Mouse (Mus musculus) limb, embryonic 13.5 days (tissue): ENCODE data around the gene 1600014C10Rik. TPM values are rescaled to one million over a fixed set of nuclear protein-coding genes. Genes with fewer than 3 reads are reported as not detected.
A peak's percentile ranks its signal among the peaks of the same experiment; 100 is the strongest.

Experiments used
- ATAC-seq: fragments of 200-750 bp; cut with Nextera tagmentation; 2 replicates; pipeline ENCODE4 v1.8.0; 2017; ENCODE audit warnings: low read depth, moderate number of reproducible peaks, moderate TSS enrichment; ENCODE audit not compliant: low FRiP score
- H3K27ac ChIP-seq: fragments of 300-500 bp; sonication (generic); 2 replicates; pipeline ENCODE4 v1.5.1; 2015; ENCODE audit warnings: inconsistent platforms, mild to moderate bottlenecking, moderate library complexity
- H3K27me3 ChIP-seq: fragments of 300-500 bp; sonication (generic); 2 replicates; pipeline ENCODE4 v1.6.1; 2015; ENCODE audit warnings: mild to moderate bottlenecking, inconsistent platforms
- H3K36me3 ChIP-seq: fragments of 300-500 bp; sonication (generic); 2 replicates; pipeline ENCODE4 v1.6.1; 2015; ENCODE audit warnings: inconsistent platforms, mild to moderate bottlenecking, moderate library complexity
- H3K4me1 ChIP-seq: fragments of 300-500 bp; sonication (generic); 2 replicates; pipeline ENCODE4 v1.6.1; 2015; ENCODE audit warnings: inconsistent platforms
- H3K4me2 ChIP-seq: fragments of 300-500 bp; sonication (generic); replicated peaks from 2 replicates; pipeline ENCODE4 v1.6.1; 2015; ENCODE audit warnings: inconsistent platforms, mild to moderate bottlenecking, moderate library complexity
- H3K4me3 ChIP-seq: fragments of 300-500 bp; sonication (generic); 2 replicates; pipeline ENCODE4 v1.5.1; 2015; ENCODE audit warnings: moderate library complexity, mild to moderate bottlenecking, inconsistent platforms
- H3K9ac ChIP-seq: fragments of 300-500 bp; sonication (generic); 2 replicates; pipeline ENCODE4 v1.6.1; 2015; ENCODE audit warnings: mild to moderate bottlenecking, inconsistent platforms
- H3K9me3 ChIP-seq: fragments of 300-500 bp; sonication (generic); 2 replicates; pipeline ENCODE4 v1.6.1; 2016; ENCODE audit warnings: inconsistent platforms
- WGBS: fragments of 180-500 bp; shearing (Covaris S2); methylation state at CpG from one replicate; pipeline ENCODE4 v1.1.7; 2015; 5-methylcytosine and 5-hydroxymethylcytosine counted together
- polyA plus RNA-seq: library from polyadenylated mRNA; unstranded; fragments of >200 nt; fragmentation: Nextera tagmentation; extraction: Ambion mirVana; gene quantifications from 2 replicates; pipeline ENCODE4 v1.2.1, GENCODE M21; 2015

Gene 1600014C10Rik
- polyA plus RNA-seq, 1 experiment from 2014 or later: 18.3 TPM

- H3K27me3 ChIP-seq: no peaks in the 10 kb centered on the region
- H3K36me3 ChIP-seq: peaks cover 24% of the 10 kb centered on the region
- 97% methylated on average over 7 of the region's 7 CpGs for WGBS
- no peak overlapping the region for H3K4me3 ChIP-seq
- H3K9ac ChIP-seq: no peak overlapping the region
- peaks cover 7% of the 10 kb centered on the region for H3K4me1 ChIP-seq
- H3K9me3 ChIP-seq: no peaks in the 10 kb centered on the region
- H3K4me2 ChIP-seq: no peak overlapping the region
- no peak for ATAC-seq
- H3K27ac ChIP-seq: no peak overlapping the region
Measured at GRCm38 (mm10) chr7:38220866-38221265, 37.8 kb downstream of the 1600014C10Rik start.

- H3K36me3 ChIP-seq: peaks cover 17% of the 10 kb centered on the region
- no peak overlapping the region for H3K4me2 ChIP-seq
- H3K27me3 ChIP-seq: peaks cover 13% of the 10 kb centered on the region
- no peak for ATAC-seq
- no peak overlapping the region for H3K4me3 ChIP-seq
- H3K4me1 ChIP-seq: peaks cover 20% of the 10 kb centered on the region
- H3K9me3 ChIP-seq: no peaks in the 10 kb centered on the region
- WGBS: 80% methylated on average over 13 of the region's 13 CpGs
- no peak overlapping the region for H3K27ac ChIP-seq
- H3K9ac ChIP-seq: 0 out of 2 replicates have a peak overlapping the region, but pooled peaks have one; percentile 13
Measured at GRCm38 (mm10) chr7:38224577-38225369, 41.8 kb downstream of the 1600014C10Rik start.

GRCm38 (mm10) chr7:38226226-38226625 lies 43.2 kb downstream of the 1600014C10Rik start:
- no peaks in the 10 kb centered on the region for H3K9me3 ChIP-seq
- H3K36me3 ChIP-seq: peaks cover 4% of the 10 kb centered on the region; the same call in 1 of the 2 replicates
- no peak overlapping the region for H3K4me3 ChIP-seq
- no peak overlapping the region for H3K27ac ChIP-seq
- ATAC-seq: no peak
- H3K27me3 ChIP-seq: peaks cover 23% of the 10 kb centered on the region
- WGBS: 77% methylated on average over 2 of the region's 2 CpGs
- peak overlapping the region; percentile 80 for H3K4me2 ChIP-seq
- peaks cover 20% of the 10 kb centered on the region for H3K4me1 ChIP-seq
- no peak overlapping the region for H3K9ac ChIP-seq

- Histone ChIP-seq H3K4me2 (peak overlapping the region; percentile 80), H3K9me3 (no peaks in the 10 kb centered on the region), H3K4me1 (peaks cover 20% of the 10 kb centered on the region), H3K27ac (peak overlapping the region; percentile 70), H3K36me3 (no peaks in the 10 kb centered on the region), H3K4me3 (peak overlapping the region; percentile 63), H3K9ac (peak overlapping the region; percentile 67), H3K27me3 (peaks cover 23% of the 10 kb centered on the region)
- under 1% methylated on average over 25 of the region's 25 CpGs for WGBS
- peak; percentile 54 for ATAC-seq
Measured at GRCm38 (mm10) chr7:38227181-38227899, 44.3 kb downstream of the 1600014C10Rik start.

GRCm38 (mm10) chr7:38227900-38228298 lies 44.9 kb downstream of the 1600014C10Rik start, which contains the start of gene Plekhf1:
Gene Plekhf1 (minus strand): TSS chr7:38228016.
- Histone ChIP-seq H3K4me3 (peak within 1 kb of the TSS; percentile 63), H3K4me2 (peak within 1 kb of the TSS; percentile 80), H3K9me3 (no peaks in the 10 kb centered on the region), H3K27me3 (peaks cover 23% of the 10 kb centered on the region), H3K9ac (peak within 1 kb of the TSS; percentile 67), H3K27ac (peak within 1 kb of the TSS; percentile 70), H3K4me1 (peaks cover 20% of the 10 kb centered on the region), H3K36me3 (no peaks in the 10 kb centered on the region)
- WGBS: 0% methylated on average over 35 of the region's 36 CpGs
- peak; percentile 94 for ATAC-seq

GRCm38 (mm10) chr7:38228329-38228728 lies 45.3 kb downstream of the 1600014C10Rik start:
- H3K9me3 ChIP-seq: no peaks in the 10 kb centered on the region
- ATAC-seq: no peak
- H3K4me3 ChIP-seq: peak overlapping the region; percentile 63
- WGBS: 22% methylated on average over 8 of the region's 8 CpGs
- H3K4me1 ChIP-seq: peaks cover 20% of the 10 kb centered on the region
- H3K27ac ChIP-seq: no peak overlapping the region
- peaks cover 23% of the 10 kb centered on the region for H3K27me3 ChIP-seq
- H3K4me2 ChIP-seq: peak overlapping the region; percentile 80
- H3K36me3 ChIP-seq: no peaks in the 10 kb centered on the region
- H3K9ac ChIP-seq: peak overlapping the region; percentile 61; the same call in 1 of the 2 replicates

GRCm38 (mm10) chr7:38230285-38230684 lies 47.3 kb downstream of the 1600014C10Rik start:
- 25% methylated on average over 8 of the region's 8 CpGs for WGBS
- H3K27me3 ChIP-seq: peaks cover 23% of the 10 kb centered on the region
- H3K4me2 ChIP-seq: no peak overlapping the region
- no peaks in the 10 kb centered on the region for H3K36me3 ChIP-seq
- no peak overlapping the region for H3K4me3 ChIP-seq
- H3K4me1 ChIP-seq: peaks cover 13% of the 10 kb centered on the region
- no peaks in the 10 kb centered on the region for H3K9me3 ChIP-seq
- ATAC-seq: no peak
- no peak overlapping the region for H3K9ac ChIP-seq
- H3K27ac ChIP-seq: no peak overlapping the region

GRCm38 (mm10) chr7:38236400-38237105 lies 53.5 kb downstream of the 1600014C10Rik start:
- Histone ChIP-seq H3K4me3 (no peak overlapping the region), H3K9me3 (no peaks in the 10 kb centered on the region), H3K4me2 (no peak overlapping the region), H3K27ac (no peak overlapping the region), H3K27me3 (no peaks in the 10 kb centered on the region), H3K36me3 (no peaks in the 10 kb centered on the region), H3K4me1 (no peaks in the 10 kb centered on the region), H3K9ac (no peak overlapping the region)
- WGBS: 43% methylated on average over 11 of the region's 11 CpGs
- no peak for ATAC-seq

GRCm38 (mm10) chr7:38237140-38237539 lies 54.1 kb downstream of the 1600014C10Rik start:
- Histone ChIP-seq H3K4me1 (no peaks in the 10 kb centered on the region), H3K9ac (no peak overlapping the region), H3K4me3 (no peak overlapping the region), H3K27ac (no peak overlapping the region), H3K9me3 (no peaks in the 10 kb centered on the region), H3K36me3 (no peaks in the 10 kb centered on the region), H3K27me3 (no peaks in the 10 kb centered on the region), H3K4me2 (no peak overlapping the region)
- no peak for ATAC-seq

- Histone ChIP-seq H3K4me3 (no peak overlapping the region), H3K27me3 (no peaks in the 10 kb centered on the region), H3K4me2 (no peak overlapping the region), H3K4me1 (no peaks in the 10 kb centered on the region), H3K36me3 (no peaks in the 10 kb centered on the region), H3K9me3 (no peaks in the 10 kb centered on the region), H3K27ac (no peak overlapping the region), H3K9ac (no peak overlapping the region)
- ATAC-seq: no peak
- 86% methylated on average over 4 of the region's 4 CpGs for WGBS
Measured at GRCm38 (mm10) chr7:38242417-38242816, 59.4 kb downstream of the 1600014C10Rik start.
